Mouse (Mus musculus) neural tube, embryonic 10.5 days (tissue): ENCODE results near the gene Zfp800.
A peak's percentile ranks its signal among the peaks of the same experiment; 100 is the strongest.

Experiments
- DNase-seq: peaks from one replicate; pipeline ENCODE4 v3.0.0-alpha.2; 2017; ENCODE audit warnings: low spot score; ENCODE audit errors: extremely low spot score

Zfp800 gene

DNA sequence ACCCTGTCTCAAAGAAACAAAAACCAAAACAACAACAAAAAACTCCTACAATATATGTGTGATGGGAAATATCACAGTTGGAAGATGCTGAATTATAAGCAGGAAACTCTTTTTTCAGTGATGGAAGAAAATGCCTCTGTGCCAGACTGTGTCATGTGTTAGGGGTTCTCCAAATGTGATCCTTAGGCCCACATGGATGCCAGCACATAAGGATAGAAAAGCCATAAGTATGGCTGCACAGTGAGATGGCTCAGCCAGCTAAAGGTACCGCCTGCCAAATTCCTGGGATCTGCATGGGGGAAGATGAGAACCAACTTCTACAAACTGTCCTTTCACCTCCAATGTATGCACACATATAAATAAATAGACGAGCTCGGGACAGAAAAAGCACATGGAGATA, 82.6 kb downstream of the Zfp800 start:
- DNase-seq: no peak

DNA sequence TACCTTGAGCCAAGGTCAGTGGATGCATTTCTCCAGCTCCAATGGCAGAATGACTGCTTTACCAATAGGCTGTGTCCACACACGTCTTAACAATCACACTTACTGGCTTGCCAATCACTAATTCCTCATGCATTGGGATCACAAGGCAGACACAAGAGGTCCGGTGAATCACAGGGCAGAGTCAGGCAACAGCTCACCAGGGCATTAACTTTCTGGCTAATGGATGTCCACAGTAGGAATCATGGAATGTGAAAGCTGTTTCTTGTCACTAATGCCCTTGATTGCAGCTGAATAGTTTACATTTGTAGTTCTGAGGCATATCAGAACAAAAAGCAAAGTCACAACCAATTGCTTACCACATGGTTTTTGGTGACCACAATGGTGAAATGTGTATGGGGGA, 85.7 kb downstream of the Zfp800 start:
- no peak for DNase-seq

DNA sequence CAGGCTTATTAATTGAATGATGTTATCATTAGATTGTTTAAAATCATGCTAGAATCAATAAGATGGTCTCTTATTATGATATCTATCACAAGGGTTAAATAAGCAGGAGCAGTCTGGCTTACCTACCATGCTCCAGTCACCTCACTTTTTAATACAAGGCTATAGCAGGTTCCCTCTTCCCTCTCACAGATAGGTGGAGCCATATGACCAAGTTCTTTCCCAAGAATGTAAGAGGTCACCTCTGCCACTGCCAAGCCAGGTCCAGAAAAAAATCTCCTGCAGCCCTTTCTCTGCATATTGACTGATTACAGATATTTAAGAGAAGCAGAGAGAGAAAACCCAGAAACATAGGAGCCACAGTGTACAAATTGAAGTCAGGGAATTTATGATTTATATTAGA, 88.1 kb downstream of the Zfp800 start:
- no peak for DNase-seq

- no peak for DNase-seq
These were observed 88.9 kb downstream of the Zfp800 start for GRCm38 (mm10) chr6:28308929-28309328.

GRCm38 (mm10) chr6:28306702-28307101, 91.1 kb downstream of the Zfp800 start:
- no peak for DNase-seq

- DNase-seq: no peak
These were observed 101.5 kb downstream of the Zfp800 start for GRCm38 (mm10) chr6:28296306-28296705.

GRCm38 (mm10) chr6:28295581-28295980, 102.2 kb downstream of the Zfp800 start:
- DNase-seq: no peak

DNA sequence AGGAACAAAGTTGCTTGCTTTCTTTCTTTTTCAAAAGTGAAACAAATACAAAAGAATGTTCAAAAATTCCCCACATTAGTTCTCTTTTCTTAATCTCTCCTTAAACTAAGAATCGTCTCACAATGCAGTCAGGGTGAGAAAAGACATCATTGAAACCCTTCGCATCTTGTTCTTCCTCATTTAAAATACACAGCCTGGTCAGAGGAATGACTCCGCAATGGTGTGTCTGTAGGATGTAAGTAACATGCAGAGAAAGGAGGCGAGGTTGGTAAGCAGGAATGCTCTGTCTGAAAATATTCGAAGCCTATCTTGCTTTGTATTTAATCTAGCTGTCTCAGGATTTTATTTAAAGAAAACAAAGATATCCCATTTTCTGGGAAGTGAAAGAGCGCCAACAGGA, 105.0 kb downstream of the Zfp800 start:
- no peak for DNase-seq

DNA sequence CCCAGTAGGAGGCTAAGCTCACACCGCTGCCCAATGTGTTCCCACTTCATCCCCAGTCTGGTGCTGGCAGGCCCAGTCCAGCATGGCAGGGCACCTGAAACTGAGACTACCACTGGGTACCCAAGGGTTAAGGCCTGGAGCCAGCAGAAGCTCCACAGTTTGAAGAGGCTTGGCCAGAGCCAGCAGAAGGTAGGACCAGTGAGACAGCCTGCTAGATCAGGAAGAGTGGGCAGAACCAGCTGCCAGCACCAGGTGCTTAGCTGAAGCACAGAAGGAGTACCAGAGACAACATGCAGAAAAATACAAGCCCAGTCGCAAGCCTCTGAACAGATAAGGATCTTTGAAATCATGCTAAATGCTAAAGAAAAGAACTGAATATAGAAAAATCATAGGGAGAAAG, 117.9 kb downstream of the Zfp800 start:
- no peak for DNase-seq

GRCm38 (mm10) chr6:28262198-28262621, 135.6 kb downstream of the Zfp800 start:
- DNase-seq: no peak

- DNase-seq: peak; percentile 87
These were observed 136.3 kb downstream of the Zfp800 start for GRCm38 (mm10) chr6:28261307-28262197.

DNA sequence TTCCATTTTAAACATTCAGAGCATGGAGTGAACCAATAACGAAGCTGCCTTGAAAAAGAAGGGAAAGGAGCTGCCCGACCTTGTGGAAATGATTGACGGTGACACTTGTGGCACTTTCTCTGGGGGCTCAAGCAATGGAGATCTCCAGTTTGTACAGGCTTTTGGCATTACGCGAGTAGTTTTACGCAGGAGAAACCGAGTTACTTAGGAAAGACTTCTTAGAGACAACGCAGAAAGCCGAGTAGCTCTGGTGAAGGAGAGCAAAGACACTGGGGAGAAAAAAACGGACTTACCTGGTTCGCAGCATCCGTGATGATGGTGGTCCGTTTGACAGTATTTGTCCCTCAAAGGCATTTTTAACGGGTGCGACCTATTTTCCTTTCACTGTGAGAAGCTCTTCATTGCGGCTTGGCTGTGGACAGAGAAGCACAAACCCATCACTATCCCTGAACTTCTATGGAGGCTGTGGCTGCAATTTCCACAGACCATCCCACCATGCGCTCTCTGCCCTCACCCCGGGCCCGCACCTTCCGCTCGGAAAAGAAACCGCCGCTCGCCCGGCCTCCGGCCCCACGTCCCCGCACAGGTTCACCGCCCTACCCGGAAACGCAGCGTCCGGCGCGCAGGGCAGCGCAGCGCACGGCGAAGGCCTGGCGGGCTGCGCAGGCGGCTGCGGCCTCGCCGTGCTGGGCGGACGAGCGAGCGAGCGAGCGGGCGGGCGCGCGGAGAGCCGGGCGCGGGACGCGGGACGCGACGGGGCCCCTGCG, 137.2 kb downstream of the Zfp800 start:
- peak; percentile 68 for DNase-seq

DNA sequence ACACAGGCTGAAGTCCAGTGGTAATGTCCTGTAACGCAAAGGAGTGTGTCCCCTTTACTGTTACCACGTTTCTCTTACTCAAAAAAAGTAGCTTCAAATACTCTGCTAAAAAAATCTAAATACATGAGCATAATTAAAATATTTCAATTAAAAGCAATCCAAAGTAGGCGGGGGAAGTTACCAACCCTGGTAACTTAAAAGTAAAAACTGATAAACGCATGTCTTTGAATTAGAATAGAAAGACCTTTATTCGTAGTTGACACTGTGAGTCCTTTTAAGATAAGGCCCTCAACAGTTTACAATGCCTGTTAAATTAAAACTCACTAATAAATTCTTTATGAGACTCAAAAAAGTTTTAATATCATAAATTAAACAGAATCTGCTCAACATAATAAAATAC, 138.1 kb downstream of the Zfp800 start:
- DNase-seq: no peak

DNA sequence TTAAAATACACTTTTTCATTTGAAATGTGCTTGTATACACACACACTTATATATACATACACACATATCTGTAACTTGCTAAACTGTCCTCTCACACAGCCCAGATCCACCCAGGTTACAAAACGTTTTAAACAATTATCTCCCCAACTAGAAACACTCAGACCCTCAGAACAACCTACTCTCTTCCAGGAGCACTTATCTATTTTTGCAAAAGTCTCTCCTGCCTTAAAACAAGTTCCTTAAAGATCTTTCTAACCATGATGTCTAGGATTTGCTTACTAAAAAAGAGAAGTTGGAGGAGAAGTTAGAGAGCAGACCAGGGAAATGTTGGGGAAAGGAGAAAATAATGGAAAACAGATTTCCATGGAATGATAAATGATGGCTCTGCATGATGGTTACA, 139.4 kb downstream of the Zfp800 start:
- no peak for DNase-seq

GRCm38 (mm10) chr6:28257772-28258171, 140.0 kb downstream of the Zfp800 start:
- DNase-seq: no peak

GRCm38 (mm10) chr6:28252790-28253189, 145.0 kb downstream of the Zfp800 start:
- no peak for DNase-seq

GRCm38 (mm10) chr6:28248211-28248610, 149.6 kb downstream of the Zfp800 start:
- no peak for DNase-seq

DNA sequence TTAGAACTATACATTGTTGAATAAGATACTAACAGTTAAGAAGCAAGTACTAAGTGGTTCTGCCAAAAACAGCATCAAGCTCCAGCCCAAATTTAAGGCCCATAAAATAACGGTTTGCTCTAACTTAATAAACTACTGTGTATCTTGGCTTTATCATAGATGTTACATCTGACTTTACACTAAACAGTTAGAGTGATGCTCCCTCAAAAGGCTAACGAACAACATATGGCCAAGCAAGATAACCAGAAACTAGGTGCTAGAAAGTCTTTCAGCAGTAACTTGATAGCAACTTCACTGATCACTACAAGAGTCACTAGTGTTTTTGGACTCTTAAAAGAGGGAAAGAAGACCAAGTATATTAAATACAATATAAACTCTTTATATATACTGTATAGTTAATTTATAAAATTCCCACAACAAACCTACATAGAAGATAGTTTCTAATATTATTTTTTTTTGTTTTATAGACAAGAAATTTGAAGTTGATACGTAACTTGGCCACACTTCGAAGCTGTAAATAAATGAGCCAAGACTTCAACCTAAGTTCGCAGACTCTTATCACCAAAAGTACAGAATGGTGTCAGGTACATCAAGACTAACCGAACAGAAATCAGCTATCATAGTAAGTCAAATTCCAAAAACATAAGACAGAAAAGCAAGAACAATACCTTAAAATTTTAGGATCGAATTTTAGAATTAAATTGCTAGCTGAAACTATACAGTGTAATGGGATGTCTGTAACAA, 165.0 kb downstream of the Zfp800 start:
- DNase-seq: no peak

DNA sequence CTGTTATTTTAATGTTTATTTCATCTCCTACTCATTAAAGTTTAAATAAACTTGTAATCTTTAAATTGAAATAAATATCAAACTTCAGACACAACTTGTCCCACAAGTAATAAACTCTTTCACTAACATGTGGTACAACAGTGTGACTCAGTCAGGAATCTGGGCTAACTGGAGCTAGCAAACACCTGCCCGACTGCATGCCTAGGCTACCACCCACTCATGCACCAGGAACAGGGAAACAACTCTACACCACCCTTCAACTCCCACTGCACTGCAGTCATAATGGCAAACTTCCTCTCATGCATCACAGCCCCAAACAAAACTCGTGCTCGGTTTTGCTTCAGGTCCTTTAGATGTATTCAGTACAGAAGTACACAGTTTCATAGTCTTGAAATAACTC, 169.7 kb downstream of the Zfp800 start:
- no peak for DNase-seq

DNA sequence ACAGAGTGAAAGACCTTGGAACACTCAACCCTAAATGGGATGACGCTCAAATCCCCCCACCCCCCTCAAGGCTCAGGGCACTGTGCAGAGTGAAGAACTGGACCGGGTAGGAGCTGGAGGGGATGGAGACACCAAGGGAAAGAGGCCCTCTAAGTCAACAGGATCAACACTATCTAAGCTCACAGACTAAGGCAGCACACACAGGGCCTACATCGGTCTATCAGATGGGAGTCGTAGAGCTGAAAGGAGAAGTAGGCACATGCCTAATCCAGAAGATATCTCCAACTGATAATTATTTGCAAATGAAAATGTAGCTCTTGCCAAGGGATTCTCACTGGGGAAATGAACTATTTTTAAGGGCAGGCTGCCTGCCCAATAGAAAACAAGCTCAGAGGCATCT, 176.8 kb downstream of the Zfp800 start:
- no peak for DNase-seq

- no peak for DNase-seq
These were observed 179.4 kb downstream of the Zfp800 start for GRCm38 (mm10) chr6:28218386-28218785.
